Mouse (Mus musculus) olfactory bulb, adult 2 months (tissue): Measurements from ENCODE around the gene Itpkb.

Experiments used
- CTCF ChIP-seq: fragments of 200-500 bp; IDR thresholded peaks from 2 replicates; pipeline ENCODE4 v1.5.1; 2012; ENCODE audit warnings: low read depth, mild to moderate bottlenecking, low read length, moderate library complexity; ENCODE audit not compliant: insufficient read depth
- POLR2A ChIP-seq: fragments of 200-500 bp; IDR thresholded peaks from 2 replicates; pipeline ENCODE4 v1.6.1; 2012; ENCODE audit warnings: mild to moderate bottlenecking, low read depth, low read length, moderate library complexity; ENCODE audit not compliant: insufficient read depth

DNA sequence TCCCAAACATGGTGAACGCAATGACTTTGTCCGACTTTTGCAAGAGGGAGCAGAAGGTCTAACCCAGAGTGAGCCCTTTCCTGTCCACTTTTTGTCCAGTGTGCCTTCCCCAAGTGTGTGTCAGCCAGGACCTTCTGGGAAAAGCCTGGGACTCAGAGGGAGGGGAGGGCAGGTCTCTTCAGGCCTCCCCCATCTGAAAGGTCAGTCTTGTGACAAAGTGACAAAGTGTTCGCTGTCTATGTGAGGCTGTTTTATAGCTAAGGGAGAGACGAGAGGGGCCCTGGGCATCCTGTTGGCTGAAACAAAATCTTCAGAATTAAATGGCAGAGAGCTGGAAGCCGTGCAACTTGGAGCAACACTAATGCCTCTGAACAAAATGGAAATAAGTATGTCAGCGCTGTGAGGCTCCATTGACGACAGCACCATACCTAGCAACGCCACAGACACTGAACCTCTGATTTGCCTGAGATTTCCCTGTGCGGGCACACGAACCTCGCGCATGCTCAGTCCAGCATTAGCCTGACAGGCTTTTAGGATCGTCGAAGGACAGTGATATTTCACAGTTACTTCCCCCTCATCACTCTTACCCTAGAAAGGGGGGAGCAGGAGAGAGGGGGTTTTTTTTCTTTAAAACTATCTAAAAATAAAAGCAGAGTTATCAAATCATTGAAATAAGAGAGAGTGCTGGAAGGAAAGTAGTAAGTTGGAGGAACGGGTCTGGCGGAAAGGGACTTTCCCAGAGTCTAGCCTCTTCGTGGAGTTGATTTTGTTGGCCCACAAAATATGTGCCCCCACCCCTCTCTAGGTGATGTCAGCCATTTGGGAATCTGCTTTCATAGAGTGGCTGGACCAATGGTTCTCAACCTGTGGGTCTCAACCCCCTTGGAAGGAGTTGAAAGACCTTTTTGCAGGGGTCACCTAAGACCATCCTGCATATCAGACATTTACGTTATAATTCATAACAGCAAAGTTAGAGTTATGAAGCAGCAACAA, 77.7 kb downstream of the Itpkb start:
- TF ChIP-seq POLR2A: no peak
- TF ChIP-seq CTCF: no peak
